Mouse (Mus musculus) midbrain, embryonic 16.5 days (tissue): ENCODE data around the gene Iars. TPM values are rescaled to one million over a fixed set of nuclear protein-coding genes. Genes with fewer than 3 reads are reported as not detected.

Experiments
- ATAC-seq: fragments of 200-750 bp; cut with Nextera tagmentation; 2 replicates; pipeline ENCODE4 v1.8.0; 2017; ENCODE audit warnings: moderate TSS enrichment
- H3K27ac ChIP-seq: fragments of 300-500 bp; sonication (generic); 2 replicates; pipeline ENCODE4 v1.5.1; 2014; ENCODE audit warnings: mild to moderate bottlenecking, low read length, mixed read lengths
- H3K27me3 ChIP-seq: fragments of 300-500 bp; sonication (generic); 2 replicates; pipeline ENCODE4 v1.6.1; 2014; ENCODE audit warnings: low read depth, low read length, mixed read lengths; ENCODE audit not compliant: control insufficient read depth, insufficient read depth
- H3K36me3 ChIP-seq: fragments of 300-500 bp; sonication (generic); 2 replicates; pipeline ENCODE4 v1.6.1; 2014; ENCODE audit warnings: mild to moderate bottlenecking, low read length, moderate library complexity, mixed read lengths; ENCODE audit not compliant: control insufficient read depth, insufficient read depth
- H3K4me1 ChIP-seq: fragments of 300-500 bp; sonication (generic); 2 replicates; pipeline ENCODE4 v1.6.1; 2014; ENCODE audit warnings: mild to moderate bottlenecking, low read length, mixed read lengths; ENCODE audit not compliant: control insufficient read depth, insufficient read depth
- H3K4me2 ChIP-seq: fragments of 300-500 bp; sonication (generic); 2 replicates; pipeline ENCODE4 v1.6.1; 2014; ENCODE audit warnings: mild to moderate bottlenecking, low read length, mixed read lengths
- H3K4me3 ChIP-seq: fragments of 300-500 bp; sonication (generic); 2 replicates; pipeline ENCODE4 v1.5.1; 2014; ENCODE audit warnings: low read depth, mild to moderate bottlenecking, low read length, moderate library complexity, mixed read lengths
- H3K9ac ChIP-seq: fragments of 300-500 bp; sonication (generic); 2 replicates; pipeline ENCODE4 v1.6.1; 2014; ENCODE audit warnings: low read depth, low read length, mixed read lengths
- H3K9me3 ChIP-seq: fragments of 300-500 bp; sonication (generic); replicated peaks from 2 replicates; pipeline ENCODE4 v1.6.1; 2014; ENCODE audit warnings: mild to moderate bottlenecking, low read length, mixed read lengths; ENCODE audit not compliant: control insufficient read depth, poor library complexity, severe bottlenecking
- WGBS: fragments of 180-500 bp; shearing (Covaris S2); extraction: QIAGEN DNeasy Blood & Tissue Kit; methylation state at CpG from one replicate; pipeline ENCODE4 v1.1.7; 2014; 5-methylcytosine and 5-hydroxymethylcytosine counted together
- polyA plus RNA-seq: library from polyadenylated mRNA; unstranded; fragments of >200 nt; fragmentation: Nextera tagmentation; extraction: Ambion mirVana; gene quantifications from 2 replicates; pipeline ENCODE4 v1.2.1, GENCODE M21; 2015

Iars gene
- polyA plus RNA-seq: 46.7 and 47.2 TPM in 2 replicates

- ATAC-seq: peak; percentile 100
- Histone ChIP-seq H3K27ac (peak within 1 kb of the TSS; percentile 75), H3K4me1 (peaks cover 16% of the 10 kb centered on the region), H3K4me2 (peak within 1 kb of the TSS; percentile 94), H3K9ac (peak within 1 kb of the TSS; percentile 79), H3K9me3 (no peaks in the 10 kb centered on the region), H3K27me3 (no peaks in the 10 kb centered on the region), H3K36me3 (peaks cover 4% of the 10 kb centered on the region; the same call in 1 of the 2 replicates), H3K4me3 (peak within 1 kb of the TSS; percentile 73)
- 6% methylated on average over 26 of the region's 26 CpGs for WGBS
Measured at GRCm38 (mm10) chr13:49681351-49682232, at the start of gene Iars. Gene Iars, plus strand, starts transcription at chr13:49682100.

- 94% methylated on average over 2 of the region's 2 CpGs for WGBS
- Histone ChIP-seq H3K27ac (no peak overlapping the region), H3K4me3 (no peak overlapping the region), H3K9me3 (no peaks in the 10 kb centered on the region), H3K4me1 (no peaks in the 10 kb centered on the region), H3K27me3 (no peaks in the 10 kb centered on the region), H3K36me3 (no peaks in the 10 kb centered on the region), H3K4me2 (no peak overlapping the region), H3K9ac (no peak overlapping the region)
- ATAC-seq: no peak
Measured at GRCm38 (mm10) chr13:49639965-49640364, 41.9 kb upstream of the Iars start.

- ATAC-seq: no peak
- Histone ChIP-seq H3K36me3 (no peaks in the 10 kb centered on the region), H3K9ac (no peak overlapping the region), H3K4me2 (no peak overlapping the region), H3K27me3 (no peaks in the 10 kb centered on the region), H3K4me3 (no peak overlapping the region), H3K9me3 (no peaks in the 10 kb centered on the region), H3K27ac (no peak overlapping the region), H3K4me1 (no peaks in the 10 kb centered on the region)
- WGBS: 79% methylated on average over 6 of the region's 6 CpGs
Measured at GRCm38 (mm10) chr13:49642650-49643049, 39.2 kb upstream of the Iars start.

- H3K9ac ChIP-seq: no peak overlapping the region
- H3K4me2 ChIP-seq: no peak overlapping the region
- H3K27ac ChIP-seq: no peak overlapping the region
- H3K36me3 ChIP-seq: no peaks in the 10 kb centered on the region
- ATAC-seq: no peak
- H3K4me1 ChIP-seq: no peaks in the 10 kb centered on the region
- no peaks in the 10 kb centered on the region for H3K9me3 ChIP-seq
- H3K4me3 ChIP-seq: no peak overlapping the region
- H3K27me3 ChIP-seq: no peaks in the 10 kb centered on the region
Measured at GRCm38 (mm10) chr13:49643669-49644362, 38.1 kb upstream of the Iars start.

- Histone ChIP-seq H3K4me2 (no peak overlapping the region), H3K27ac (no peak overlapping the region), H3K27me3 (no peaks in the 10 kb centered on the region), H3K9ac (no peak overlapping the region), H3K4me3 (no peak overlapping the region), H3K36me3 (no peaks in the 10 kb centered on the region), H3K4me1 (no peaks in the 10 kb centered on the region), H3K9me3 (no peaks in the 10 kb centered on the region)
- ATAC-seq: 0 out of 2 replicates have a peak, but pooled peaks have one; percentile 32
- 78% methylated on average over 2 of the region's 2 CpGs for WGBS
Measured at GRCm38 (mm10) chr13:49644731-49645529, 37.0 kb upstream of the Iars start.

GRCm38 (mm10) chr13:49646019-49646418 lies 35.9 kb upstream of the Iars start:
- no peak for ATAC-seq
- Histone ChIP-seq H3K27me3 (no peaks in the 10 kb centered on the region), H3K36me3 (no peaks in the 10 kb centered on the region), H3K9me3 (no peaks in the 10 kb centered on the region), H3K4me2 (no peak overlapping the region), H3K4me1 (no peaks in the 10 kb centered on the region), H3K27ac (no peak overlapping the region), H3K9ac (no peak overlapping the region), H3K4me3 (no peak overlapping the region)
- WGBS: 82% methylated on average over 1 of the region's 1 CpGs

- Histone ChIP-seq H3K36me3 (no peaks in the 10 kb centered on the region), H3K4me3 (no peak overlapping the region), H3K27ac (no peak overlapping the region), H3K9me3 (no peaks in the 10 kb centered on the region), H3K4me2 (no peak overlapping the region), H3K27me3 (no peaks in the 10 kb centered on the region), H3K9ac (no peak overlapping the region), H3K4me1 (peaks cover 14% of the 10 kb centered on the region)
- ATAC-seq: no peak
- WGBS: 41% methylated on average over 2 of the region's 2 CpGs
Measured at GRCm38 (mm10) chr13:49651136-49651535, 30.8 kb upstream of the Iars start.

GRCm38 (mm10) chr13:49651781-49652351 lies 30.0 kb upstream of the Iars start:
- no peaks in the 10 kb centered on the region for H3K27me3 ChIP-seq
- peak overlapping the region; percentile 59 for H3K9ac ChIP-seq
- no peaks in the 10 kb centered on the region for H3K36me3 ChIP-seq
- H3K4me1 ChIP-seq: peaks cover 14% of the 10 kb centered on the region
- peak overlapping the region; percentile 94 for H3K4me2 ChIP-seq
- no peak overlapping the region for H3K27ac ChIP-seq
- whole genome bisulfite sequencing: 2% methylated on average over 4 of the region's 4 CpGs
- ATAC-seq: no peak
- no peaks in the 10 kb centered on the region for H3K9me3 ChIP-seq
- peak overlapping the region; percentile 88 for H3K4me3 ChIP-seq
